Mouse (Mus musculus): ENCODE results near the gene Frem2.

Gene Frem2

GRCm38 (mm10) chr3:53623222-53623621 lies 33.9 kb downstream of the Frem2 start:
- ATAC-seq (ENCODE audit: insufficient number of reproducible peaks, low FRiP score, low TSS enrichment): no peak

GRCm38 (mm10) chr3:53620978-53621377 lies 36.2 kb downstream of the Frem2 start:
- no peak for ATAC-seq (ENCODE audit: insufficient number of reproducible peaks, low FRiP score, low TSS enrichment)

- ATAC-seq (ENCODE audit: insufficient number of reproducible peaks, low FRiP score, low TSS enrichment): no peak
Observed at GRCm38 (mm10) chr3:53620355-53620754, 36.8 kb downstream of the Frem2 start.

GRCm38 (mm10) chr3:53611106-53611505 lies 46.0 kb downstream of the Frem2 start:
- ATAC-seq (ENCODE audit: insufficient number of reproducible peaks, low FRiP score, low TSS enrichment): no peak

- no peak for ATAC-seq (ENCODE audit: insufficient number of reproducible peaks, low FRiP score, low TSS enrichment)
Observed at GRCm38 (mm10) chr3:53609851-53610250, 47.3 kb downstream of the Frem2 start.

- no peak for ATAC-seq (ENCODE audit: insufficient number of reproducible peaks, low FRiP score, low TSS enrichment)
Observed at GRCm38 (mm10) chr3:53600140-53600539, 57.0 kb downstream of the Frem2 start.

GRCm38 (mm10) chr3:53599315-53599714 lies 57.8 kb downstream of the Frem2 start:
- no peak for ATAC-seq (ENCODE audit: insufficient number of reproducible peaks, low FRiP score, low TSS enrichment)

GRCm38 (mm10) chr3:53598153-53598800 lies 58.9 kb downstream of the Frem2 start:
- no peak for ATAC-seq (ENCODE audit: insufficient number of reproducible peaks, low FRiP score, low TSS enrichment)

- no peak for ATAC-seq (ENCODE audit: insufficient number of reproducible peaks, low FRiP score, low TSS enrichment)
Observed at GRCm38 (mm10) chr3:53594471-53594870, 62.7 kb downstream of the Frem2 start.

- ATAC-seq (ENCODE audit: insufficient number of reproducible peaks, low FRiP score, low TSS enrichment): no peak
Observed at GRCm38 (mm10) chr3:53593718-53594117, 63.4 kb downstream of the Frem2 start.

GRCm38 (mm10) chr3:53592036-53592435 lies 65.1 kb downstream of the Frem2 start:
- no peak for ATAC-seq (ENCODE audit: insufficient number of reproducible peaks, low FRiP score, low TSS enrichment)

- no peak for ATAC-seq (ENCODE audit: insufficient number of reproducible peaks, low FRiP score, low TSS enrichment)
Observed at GRCm38 (mm10) chr3:53590139-53590621, 67.0 kb downstream of the Frem2 start.

- no peak for ATAC-seq (ENCODE audit: insufficient number of reproducible peaks, low FRiP score, low TSS enrichment)
Observed at GRCm38 (mm10) chr3:53583248-53583647, 73.9 kb downstream of the Frem2 start.

GRCm38 (mm10) chr3:53580596-53581254 lies 76.4 kb downstream of the Frem2 start:
- ATAC-seq (ENCODE audit: insufficient number of reproducible peaks, low FRiP score, low TSS enrichment): no peak

- no peak for ATAC-seq (ENCODE audit: insufficient number of reproducible peaks, low FRiP score, low TSS enrichment)
Observed at GRCm38 (mm10) chr3:53579121-53579704, 77.9 kb downstream of the Frem2 start.

- no peak for ATAC-seq (ENCODE audit: insufficient number of reproducible peaks, low FRiP score, low TSS enrichment)
Observed at GRCm38 (mm10) chr3:53576320-53577116, 80.6 kb downstream of the Frem2 start.

GRCm38 (mm10) chr3:53574123-53574522 lies 83.0 kb downstream of the Frem2 start:
- no peak for ATAC-seq (ENCODE audit: insufficient number of reproducible peaks, low FRiP score, low TSS enrichment)

- no peak for ATAC-seq (ENCODE audit: insufficient number of reproducible peaks, low FRiP score, low TSS enrichment)
Observed at GRCm38 (mm10) chr3:53571663-53572062, 85.5 kb downstream of the Frem2 start.

GRCm38 (mm10) chr3:53564521-53564920 lies 92.6 kb downstream of the Frem2 start:
- ATAC-seq (ENCODE audit: insufficient number of reproducible peaks, low FRiP score, low TSS enrichment): no peak

- peak; percentile 49; the same call in 1 of the 2 replicates for ATAC-seq (ENCODE audit: insufficient number of reproducible peaks, low FRiP score, low TSS enrichment)
Observed at GRCm38 (mm10) chr3:53563746-53564145, 93.4 kb downstream of the Frem2 start.

- ATAC-seq (ENCODE audit: insufficient number of reproducible peaks, low FRiP score, low TSS enrichment): no peak
Observed at GRCm38 (mm10) chr3:53561813-53562212, 95.3 kb downstream of the Frem2 start.

All from cerebellum, adult (tissue).